In the genomic region with DNA sequence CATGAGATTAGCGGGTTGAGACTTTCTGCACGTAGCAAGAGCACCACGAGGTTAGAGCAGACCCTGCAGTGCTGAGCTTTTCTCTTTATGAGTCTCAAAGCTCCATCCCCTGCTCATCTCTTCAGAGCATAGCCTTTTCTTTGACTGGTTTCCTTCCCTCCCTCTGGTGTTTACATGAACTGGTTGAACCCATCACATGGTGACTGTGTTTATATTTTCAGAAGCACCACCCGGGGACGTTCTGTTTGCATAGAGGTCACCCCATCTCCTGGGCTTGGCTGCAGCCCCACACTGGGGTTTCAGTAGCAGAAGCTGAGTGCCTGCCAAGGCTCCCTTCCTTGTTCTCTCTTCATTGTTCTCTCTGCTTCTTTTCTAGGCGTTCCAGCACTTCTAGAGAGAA, we compare ENCODE assay signal across 9 mouse cellular contexts. TPM values are rescaled to one million over a fixed set of nuclear protein-coding genes. Genes with fewer than 3 reads are reported as not detected.
DNase-seq lines count a peak whose midpoint lies in the region; ATAC-seq and TF ChIP-seq lines count a peak whose summit lies in the region.
"Had no signal": no experiment of that assay in that cellular context is flagged by ENCODE, and none has a peak within 500 bp of the region (broad histone marks: within the 10 kb centered on the region; RNA-seq: fewer than 3 reads in every experiment).

No protein-coding gene starts in this region.

- H3K9me3 ChIP-seq in heart, postnatal 0 days (replicated peaks; ENCODE audit: control insufficient read depth, low read length), result no peaks in the 10 kb centered on the region
- H3K9me3 ChIP-seq in kidney, embryonic 15.5 days (replicated peaks), result no peaks in the 10 kb centered on the region
- H3K9me3 ChIP-seq in hindbrain, embryonic 13.5 days, result no peaks in the 10 kb centered on the region
- H3K9me3 ChIP-seq: forebrain, embryonic 13.5 days had no signal

- no peak overlapping the region for H3K27ac ChIP-seq in heart, postnatal 0 days (ENCODE audit: low read depth)
- no peak overlapping the region for H3K27ac ChIP-seq in kidney, embryonic 15.5 days
- no peak overlapping the region for H3K27ac ChIP-seq in hindbrain, embryonic 13.5 days
- H3K27ac ChIP-seq: forebrain, embryonic 13.5 days had no signal

- DNase-seq in ovary, adult 18-20 months (ENCODE audit: low spot score), result peak; percentile 54
- DNase-seq in ovary, postnatal 10 days (ENCODE audit: low spot score), result no peak
- peak; percentile 31 for DNase-seq in heart, postnatal 0 days (ENCODE audit: low spot score)
- peak; percentile 60 to 82 for DNase-seq in lung, postnatal 4 days
- no peak for DNase-seq in spleen, adult 18-20 months
- DNase-seq in Muller cell, postnatal 12 days (ENCODE audit: inconsistent ontology term), result no peak

- no peaks in the 10 kb centered on the region for H3K36me3 ChIP-seq in heart, postnatal 0 days (replicated peaks; ENCODE audit: control insufficient read depth, insufficient read depth, low read length)
- H3K36me3 ChIP-seq in kidney, embryonic 15.5 days, result no peaks in the 10 kb centered on the region
- H3K36me3 ChIP-seq in hindbrain, embryonic 13.5 days, result no peaks in the 10 kb centered on the region

- 38% methylated on average over 6 of the region's 6 CpGs for WGBS in heart, postnatal 0 days
- 39% methylated on average over 6 of the region's 6 CpGs for WGBS in kidney, embryonic 15.5 days
- 72% methylated on average over 6 of the region's 6 CpGs for WGBS in hindbrain, embryonic 13.5 days

- no peak overlapping the region for H3K9ac ChIP-seq in heart, postnatal 0 days (replicated peaks; ENCODE audit: low read depth, low read length)
- no peak overlapping the region for H3K9ac ChIP-seq in kidney, embryonic 15.5 days
- H3K9ac ChIP-seq in hindbrain, embryonic 13.5 days, result no peak overlapping the region
- H3K9ac ChIP-seq: forebrain, embryonic 13.5 days had no signal

- no peaks in the 10 kb centered on the region for H3K27me3 ChIP-seq in heart, postnatal 0 days (ENCODE audit: control insufficient read depth, insufficient read depth, low read length)
- no peaks in the 10 kb centered on the region for H3K27me3 ChIP-seq in kidney, embryonic 15.5 days
- no peaks in the 10 kb centered on the region for H3K27me3 ChIP-seq in hindbrain, embryonic 13.5 days
- H3K27me3 ChIP-seq: forebrain, embryonic 13.5 days had no signal

- no peak overlapping the region for H3K4me2 ChIP-seq in heart, postnatal 0 days (ENCODE audit: low read depth, low read length)
- H3K4me2 ChIP-seq in kidney, embryonic 15.5 days, result no peak overlapping the region
- no peak overlapping the region for H3K4me2 ChIP-seq in hindbrain, embryonic 13.5 days
- H3K4me2 ChIP-seq: forebrain, embryonic 13.5 days had no signal

- H3K4me3 ChIP-seq in heart, postnatal 0 days (ENCODE audit: low read depth, low read length), result no peak overlapping the region
- no peak overlapping the region for H3K4me3 ChIP-seq in kidney, embryonic 15.5 days (replicated peaks)
- H3K4me3 ChIP-seq in hindbrain, embryonic 13.5 days, result no peak overlapping the region
- H3K4me3 ChIP-seq: forebrain, embryonic 13.5 days had no signal

- TF ChIP-seq EP300 in heart, postnatal 0 days (IDR thresholded peaks at IDR 0.05; ENCODE audit: low read depth), result no peak

- TF ChIP-seq CTCF in heart, postnatal 0 days (IDR thresholded peaks at IDR 0.05; ENCODE audit: low read depth), result no peak

- no peak for ATAC-seq in heart, postnatal 0 days (ENCODE audit: insufficient read depth, low read depth)
- peak; percentile 60; the same call in 1 of the 2 replicates for ATAC-seq in kidney, embryonic 15.5 days (replicated peaks; ENCODE audit: low FRiP score)
- no peak for ATAC-seq in hindbrain, embryonic 13.5 days (ENCODE audit: low FRiP score)
- ATAC-seq: forebrain, embryonic 13.5 days had no signal

- H3K4me1 ChIP-seq in heart, postnatal 0 days (ENCODE audit: control insufficient read depth, insufficient read depth), result 0 out of 2 replicates have a peak, but pooled peaks cover 6% of the 10 kb centered on the region
- no peaks in the 10 kb centered on the region for H3K4me1 ChIP-seq in kidney, embryonic 15.5 days
- H3K4me1 ChIP-seq in hindbrain, embryonic 13.5 days (replicated peaks), result no peaks in the 10 kb centered on the region; the same call in 1 of the 2 replicates
- H3K4me1 ChIP-seq: forebrain, embryonic 13.5 days had no signal

RNA-seq across cellular contexts. Expression of a gene that starts 40.1 kb away (rescaled TPM):
- 147 and 170 TPM in 2 replicates for total RNA-seq in heart, postnatal 0 days (2014; rRNA removed; ENCODE audit: low replicate concordance)
- polyA plus RNA-seq in heart, postnatal 0 days (2015; fragmentation: Nextera tagmentation; extraction: Ambion mirVana), result 50.8 and 55.4 TPM in 2 replicates
- 90.4 and 94.0 TPM in 2 replicates for polyA plus RNA-seq in kidney, embryonic 15.5 days (2015; fragmentation: Nextera tagmentation; extraction: Ambion mirVana)
- 60.5 and 68.4 TPM in 2 replicates for polyA plus RNA-seq in hindbrain, embryonic 13.5 days (2015; fragmentation: Nextera tagmentation; extraction: Ambion mirVana)

Comparison
In these comparisons a context has a peak if more than half of its experiments do, and no peak if none do; other contexts are left out.
1. DNase-seq: peak in ovary, adult 18-20 months (single experiment), heart, postnatal 0 days (single experiment) and lung, postnatal 4 days (2 of 2); none in ovary, postnatal 10 days (single experiment), spleen, adult 18-20 months (0 of 2) and Muller cell, postnatal 12 days (single experiment).